Mouse (Mus musculus) spleen, adult 18-20 months (tissue): Measurements from ENCODE around the gene Arl1.
"Not testable (repeated sequence)": the region's sequence is repeated elsewhere in the genome, so short reads cannot be mapped to it uniquely, and the experiment has no call there.

Experiments
- DNase-seq, 2 experiments: peaks; one replicate each; pipeline ENCODE4 v3.0.0; 2022; ENCODE audit warnings: mixed read lengths in 2 of 2

The Arl1 gene

GRCm38 (mm10) chr10:88765431-88766142 lies 34.9 kb downstream of the Arl1 start:
- DNase-seq: no peak

DNA sequence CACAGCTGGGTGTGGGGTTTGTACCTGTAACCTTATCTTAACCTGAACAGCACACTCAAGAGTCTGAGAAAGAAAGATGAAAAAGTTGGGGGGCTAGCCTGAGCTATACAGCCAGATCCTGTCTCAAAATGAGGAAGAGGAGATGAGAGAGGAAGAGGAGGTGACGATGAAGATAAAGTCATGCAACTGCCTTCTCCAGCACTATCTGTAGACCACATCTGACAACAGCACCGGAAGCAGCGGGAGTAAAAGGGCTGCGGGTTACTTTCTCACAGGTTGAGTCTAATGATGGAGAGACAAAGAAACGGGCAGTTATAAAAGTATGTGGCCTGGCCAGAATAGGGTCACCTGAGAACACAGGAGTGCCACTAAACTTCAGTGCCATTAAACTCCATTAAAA lies 38.3 kb downstream of the Arl1 start:
- no peak for DNase-seq

GRCm38 (mm10) chr10:88769676-88770075 lies 39.0 kb downstream of the Arl1 start:
- no peak for DNase-seq

- not testable (repeated sequence) for DNase-seq
Observed at GRCm38 (mm10) chr10:88772965-88773364, 42.3 kb downstream of the Arl1 start.

DNA sequence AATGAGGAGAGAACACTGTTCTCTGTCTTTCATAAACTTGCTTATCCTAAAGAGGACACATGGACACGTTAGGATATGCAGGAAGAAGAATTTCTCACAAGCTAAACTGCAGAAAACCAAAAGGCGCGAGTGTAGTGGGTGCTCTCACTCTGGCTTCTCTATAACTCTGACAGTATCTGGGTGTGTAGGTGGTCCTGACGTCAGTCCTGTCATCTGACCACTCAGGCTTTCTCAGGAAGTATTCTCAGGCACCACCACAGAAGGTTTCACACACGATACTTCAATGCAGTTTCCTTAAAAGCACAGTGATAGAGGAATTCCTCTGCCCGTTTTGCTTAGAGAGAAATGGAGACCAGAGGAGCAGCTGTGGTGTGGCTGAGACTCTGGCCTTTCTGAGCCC lies 45.5 kb downstream of the Arl1 start:
- no peak for DNase-seq

DNA sequence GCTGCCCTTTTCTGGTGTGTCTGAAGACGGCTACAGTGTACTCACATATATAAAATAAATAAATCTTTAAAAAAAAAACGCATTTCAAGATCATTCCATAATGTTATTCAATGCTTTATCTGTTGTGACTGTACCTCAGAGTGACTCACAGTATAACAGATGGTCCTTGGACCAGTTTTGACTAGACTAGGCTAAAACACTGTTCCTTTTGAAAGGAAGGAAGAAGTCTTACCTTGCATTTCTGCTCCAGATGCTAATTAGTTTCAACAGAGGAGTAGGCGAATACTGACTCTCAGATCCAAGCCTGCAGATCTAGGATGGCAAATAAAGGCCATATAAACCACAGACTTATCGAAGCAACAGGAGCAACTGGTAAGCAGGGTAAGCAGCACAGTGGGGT lies 50.1 kb downstream of the Arl1 start:
- no peak for DNase-seq

DNA sequence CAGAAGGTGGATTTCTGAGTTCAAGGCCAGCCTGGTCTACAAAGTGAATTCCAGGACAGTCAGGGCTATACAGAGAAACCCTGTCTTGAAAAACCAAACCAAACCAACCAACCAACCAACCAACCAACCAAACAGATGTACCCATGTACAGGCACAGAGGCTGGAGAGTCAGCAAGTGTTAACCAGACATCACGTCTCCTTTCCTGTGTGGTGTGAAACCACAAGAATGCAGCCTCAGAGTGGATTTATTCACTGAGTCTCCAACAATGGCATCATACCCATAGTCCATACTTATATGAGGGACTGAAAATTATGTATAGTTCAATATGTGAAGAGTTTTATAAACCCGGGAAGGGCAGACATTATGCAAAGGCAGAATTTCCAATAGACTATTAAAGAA lies 52.5 kb downstream of the Arl1 start:
- not testable (repeated sequence) for DNase-seq

DNA sequence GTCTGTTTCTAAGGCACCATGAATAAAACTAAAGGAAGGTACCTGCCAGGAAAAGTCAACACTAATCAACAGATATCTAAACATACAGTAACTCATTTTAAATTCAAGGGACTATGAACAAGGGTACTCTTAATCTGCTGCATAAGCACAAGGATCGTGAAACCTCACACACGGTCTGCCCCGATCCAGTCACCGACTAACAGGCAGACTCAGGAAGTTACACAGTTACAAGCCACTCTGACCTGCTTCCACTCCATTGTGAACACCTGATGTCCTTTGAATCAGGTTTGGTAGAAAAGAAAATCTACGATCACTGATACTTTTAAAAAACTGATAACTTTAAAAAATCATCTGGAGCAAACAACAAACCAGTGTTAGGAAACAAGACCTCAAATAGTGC lies 53.3 kb downstream of the Arl1 start:
- no peak for DNase-seq

- no peak for DNase-seq
Observed at GRCm38 (mm10) chr10:88784513-88784931, 53.9 kb downstream of the Arl1 start.

- no peak for DNase-seq
Observed at GRCm38 (mm10) chr10:88793671-88794070, 63.0 kb downstream of the Arl1 start.
